Mouse (Mus musculus) stomach, embryonic 16.5 days (tissue): ENCODE data around the gene Cux1. TPM values are rescaled to one million over a fixed set of nuclear protein-coding genes. Genes with fewer than 3 reads are reported as not detected.
"Not testable (repeated sequence)": the region's sequence is repeated elsewhere in the genome, so short reads cannot be mapped to it uniquely, and the experiment has no call there.

Source experiments
- ATAC-seq: fragments of 200-750 bp; cut with Nextera tagmentation; 2 replicates; pipeline ENCODE4 v1.8.0; 2017; ENCODE audit warnings: moderate number of reproducible peaks, moderate TSS enrichment; ENCODE audit not compliant: insufficient read depth, low FRiP score
- H3K27ac ChIP-seq: fragments of 300-500 bp; sonication (generic); 2 replicates; pipeline ENCODE4 v1.5.1; 2014; ENCODE audit warnings: low read length
- H3K27me3 ChIP-seq: fragments of 300-500 bp; sonication (generic); 2 replicates; pipeline ENCODE4 v1.6.1; 2014; ENCODE audit warnings: low read length, control low read depth, mixed read lengths; ENCODE audit not compliant: control insufficient read depth, insufficient read depth
- H3K36me3 ChIP-seq: fragments of 300-500 bp; sonication (generic); 2 replicates; pipeline ENCODE4 v1.6.1; 2014; ENCODE audit warnings: low read length; ENCODE audit not compliant: control insufficient read depth, insufficient read depth
- H3K4me1 ChIP-seq: fragments of 300-500 bp; sonication (generic); 2 replicates; pipeline ENCODE4 v1.6.1; 2014; ENCODE audit warnings: low read length, control low read depth, mixed read lengths; ENCODE audit not compliant: control insufficient read depth, insufficient read depth
- H3K4me2 ChIP-seq: fragments of 300-500 bp; sonication (generic); 2 replicates; pipeline ENCODE4 v1.6.1; 2014; ENCODE audit warnings: low read depth, low read length, mixed read lengths
- H3K4me3 ChIP-seq: fragments of 300-500 bp; sonication (generic); replicated peaks from 2 replicates; pipeline ENCODE4 v1.5.1; 2014; ENCODE audit warnings: mild to moderate bottlenecking, low read length
- H3K9ac ChIP-seq: fragments of 300-500 bp; sonication (generic); 2 replicates; pipeline ENCODE4 v1.6.1; 2014; ENCODE audit warnings: low read length
- H3K9me3 ChIP-seq: fragments of 300-500 bp; sonication (generic); replicated peaks from 2 replicates; pipeline ENCODE4 v1.6.1; 2016; ENCODE audit warnings: low read length, control low read depth; ENCODE audit not compliant: control insufficient read depth
- WGBS: fragments of 180-500 bp; shearing (Covaris S2); extraction: QIAGEN DNeasy Blood & Tissue Kit; methylation state at CpG from one replicate; pipeline ENCODE4 v1.1.7; 2014; 5-methylcytosine and 5-hydroxymethylcytosine counted together
- polyA plus RNA-seq: library from polyadenylated mRNA; unstranded; fragments of >200 nt; fragmentation: Nextera tagmentation; extraction: Ambion mirVana; gene quantifications from 2 replicates; pipeline ENCODE4 v1.2.1, GENCODE M21; 2015

The Cux1 gene
- polyA plus RNA-seq, 1 experiment from 2014 or later: 77.7 TPM

DNA sequence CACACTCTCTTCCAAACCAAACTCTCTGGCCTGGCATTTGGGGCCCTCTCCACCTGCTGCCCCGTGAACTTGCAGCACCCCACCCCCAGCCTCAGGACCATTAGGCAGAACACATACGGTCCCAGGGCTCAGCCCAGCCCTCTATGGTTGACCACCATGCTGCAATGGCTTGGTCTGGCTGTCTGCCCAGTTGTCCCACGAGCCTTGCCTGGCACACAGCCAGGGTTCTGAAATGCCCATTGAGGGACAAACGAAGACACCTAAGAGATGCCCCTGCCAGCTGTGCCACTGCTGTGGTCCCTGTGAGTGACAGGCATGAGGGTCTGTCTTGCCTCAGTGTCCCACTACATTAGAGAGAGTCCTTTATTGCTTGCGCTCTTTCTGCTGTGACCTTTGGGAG, 351.3 kb downstream of the Cux1 start:
- Histone ChIP-seq H3K9ac (no peak overlapping the region), H3K36me3 (no peaks in the 10 kb centered on the region), H3K4me3 (no peak overlapping the region), H3K4me2 (no peak overlapping the region), H3K9me3 (no peaks in the 10 kb centered on the region), H3K27ac (no peak overlapping the region), H3K4me1 (no peaks in the 10 kb centered on the region), H3K27me3 (no peaks in the 10 kb centered on the region)
- no peak for ATAC-seq
- 74% methylated on average over 5 of the region's 5 CpGs for WGBS

- no peak overlapping the region for H3K9ac ChIP-seq
- no peak overlapping the region for H3K4me2 ChIP-seq
- no peaks in the 10 kb centered on the region for H3K4me1 ChIP-seq
- WGBS: 91% methylated on average over 3 of the region's 3 CpGs
- ATAC-seq: no peak
- H3K27ac ChIP-seq: no peak overlapping the region
- no peak overlapping the region for H3K4me3 ChIP-seq
- H3K36me3 ChIP-seq: no peaks in the 10 kb centered on the region
- no peaks in the 10 kb centered on the region for H3K27me3 ChIP-seq
- no peaks in the 10 kb centered on the region for H3K9me3 ChIP-seq
These were observed 352.1 kb downstream of the Cux1 start for GRCm38 (mm10) chr5:136215211-136215610.

GRCm38 (mm10) chr5:136213716-136214115, 353.6 kb downstream of the Cux1 start:
- H3K4me1 ChIP-seq: no peaks in the 10 kb centered on the region
- H3K9me3 ChIP-seq: no peaks in the 10 kb centered on the region
- no peak overlapping the region for H3K27ac ChIP-seq
- no peak overlapping the region for H3K9ac ChIP-seq
- no peak overlapping the region for H3K4me3 ChIP-seq
- H3K36me3 ChIP-seq: no peaks in the 10 kb centered on the region
- H3K27me3 ChIP-seq: no peaks in the 10 kb centered on the region
- 75% methylated on average over 5 of the region's 5 CpGs for WGBS
- H3K4me2 ChIP-seq: no peak overlapping the region
- no peak for ATAC-seq

DNA sequence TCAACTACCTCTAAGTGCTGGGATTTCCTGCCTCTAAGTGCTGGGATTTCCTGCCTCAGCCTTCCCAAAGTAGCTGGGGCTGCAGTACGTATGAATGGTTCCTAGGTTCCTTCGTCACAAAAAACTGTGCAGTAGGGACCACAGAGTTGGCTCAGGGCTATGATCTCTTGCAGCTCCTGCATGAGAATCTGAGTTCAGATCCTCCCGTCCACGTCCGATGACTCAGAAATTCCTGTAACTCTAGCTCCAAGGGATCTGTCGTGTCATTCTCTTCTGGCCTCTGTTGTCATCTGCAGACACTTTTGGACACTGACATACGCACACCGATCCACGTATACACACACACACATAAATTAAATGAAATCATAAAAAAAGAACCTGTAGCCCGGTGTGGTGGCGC, 354.6 kb downstream of the Cux1 start:
- Histone ChIP-seq H3K27me3 (no peaks in the 10 kb centered on the region), H3K36me3 (no peaks in the 10 kb centered on the region), H3K4me2 (no peak overlapping the region), H3K9me3 (no peaks in the 10 kb centered on the region), H3K4me3 (no peak overlapping the region), H3K27ac (no peak overlapping the region), H3K9ac (no peak overlapping the region), H3K4me1 (no peaks in the 10 kb centered on the region)
- WGBS: 92% methylated on average over 11 of the region's 11 CpGs
- no peak for ATAC-seq

DNA sequence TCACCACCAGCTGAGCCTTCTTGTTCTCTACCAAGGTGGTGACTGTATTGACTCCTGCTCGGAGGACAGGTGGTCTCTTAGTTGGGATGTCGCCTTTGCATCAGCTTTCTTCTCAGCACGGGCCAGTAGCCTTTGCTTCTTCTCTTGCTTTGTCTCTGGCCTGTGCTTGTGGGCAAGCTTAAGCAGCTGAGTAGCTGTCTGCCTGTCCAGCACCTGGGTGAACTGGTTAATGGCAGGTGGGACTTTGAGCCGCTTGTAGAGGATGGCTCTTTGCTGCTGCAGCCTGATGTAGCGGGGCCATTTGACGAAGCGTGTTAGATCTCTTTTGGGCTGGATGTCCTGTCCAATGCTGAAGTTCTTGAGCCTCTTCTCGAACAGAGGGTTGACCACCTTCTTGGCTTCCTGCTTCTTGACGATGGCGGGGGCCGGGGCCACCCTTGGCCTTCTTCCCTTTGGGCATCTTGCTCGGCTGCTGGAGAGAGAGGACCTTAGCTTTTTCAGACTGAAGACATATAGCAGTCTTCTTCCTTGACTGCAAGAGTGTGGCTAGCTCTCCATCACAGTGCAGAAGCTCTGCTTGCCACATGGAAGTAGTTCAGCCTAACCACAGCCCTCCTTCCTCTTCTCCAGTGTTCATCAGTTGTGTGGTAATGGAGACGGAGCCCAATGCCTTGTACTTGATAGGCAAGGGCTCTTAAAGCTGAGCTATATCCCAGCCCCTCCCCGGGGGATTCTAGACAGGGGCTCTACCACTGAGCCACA, 355.8 kb downstream of the Cux1 start:
- ATAC-seq, H3K36me3 ChIP-seq, H3K4me2 ChIP-seq, H3K4me3 ChIP-seq, H3K27ac ChIP-seq, H3K4me1 ChIP-seq, H3K9ac ChIP-seq, H3K9me3 ChIP-seq, H3K27me3 ChIP-seq: not testable (repeated sequence)
- WGBS: 85% methylated on average over 14 of the region's 14 CpGs

DNA sequence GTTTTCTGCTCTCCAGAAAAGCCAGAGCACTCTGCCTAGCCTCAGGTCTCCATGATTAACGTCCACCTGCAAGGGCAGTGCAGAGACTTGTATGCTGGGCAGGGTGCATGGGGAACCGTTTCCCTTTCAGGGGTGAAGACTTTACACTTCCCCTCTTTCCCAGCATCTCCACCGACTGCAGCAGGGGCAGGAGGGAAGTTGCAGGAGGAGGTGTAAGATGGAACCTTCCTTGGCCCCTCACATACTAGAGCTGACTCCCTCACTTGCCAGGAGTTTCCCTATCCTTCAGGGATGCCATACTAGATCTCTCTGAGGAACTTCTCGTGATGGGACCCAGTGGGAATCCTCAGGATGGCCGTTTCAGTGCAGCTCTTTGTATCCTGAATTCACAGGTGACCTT, 356.7 kb downstream of the Cux1 start:
- 72% methylated on average over 5 of the region's 5 CpGs for WGBS
- ATAC-seq: no peak

DNA sequence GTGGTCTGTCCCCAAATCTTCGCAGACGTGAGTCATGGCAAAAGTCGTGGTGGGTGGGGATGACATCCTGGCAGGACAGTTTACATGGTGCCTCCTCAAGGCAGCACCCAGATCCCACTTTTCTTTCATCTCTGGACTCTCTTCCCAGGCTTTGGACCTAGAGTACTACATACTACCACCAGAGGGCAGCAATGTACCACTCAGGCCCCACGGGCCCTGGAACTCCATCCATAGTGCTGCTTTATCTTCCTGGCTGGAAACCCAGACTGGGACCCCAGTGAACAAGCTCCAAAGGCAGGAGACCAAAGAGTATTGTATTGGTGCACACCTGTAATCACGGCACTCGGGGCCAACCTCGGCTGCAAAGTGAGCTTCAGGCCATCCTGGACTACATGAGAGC, 365.5 kb downstream of the Cux1 start:
- H3K4me3 ChIP-seq: no peak overlapping the region
- peaks cover 13% of the 10 kb centered on the region for H3K4me1 ChIP-seq
- H3K4me2 ChIP-seq: no peak overlapping the region
- no peaks in the 10 kb centered on the region for H3K9me3 ChIP-seq
- no peak overlapping the region for H3K27ac ChIP-seq
- no peaks in the 10 kb centered on the region for H3K27me3 ChIP-seq
- H3K9ac ChIP-seq: no peak overlapping the region
- ATAC-seq: 0 out of 2 replicates have a peak, but pooled peaks have one; percentile 30
- no peaks in the 10 kb centered on the region for H3K36me3 ChIP-seq
- 33% methylated on average over 7 of the region's 7 CpGs for WGBS

More for the DNA sequence above, 356.7 kb downstream of the Cux1 start:
- no peak overlapping the region for H3K4me2 ChIP-seq
- no peak overlapping the region for H3K4me3 ChIP-seq
- no peaks in the 10 kb centered on the region for H3K9me3 ChIP-seq
- H3K27me3 ChIP-seq: no peaks in the 10 kb centered on the region
- H3K9ac ChIP-seq: no peak overlapping the region
- no peaks in the 10 kb centered on the region for H3K36me3 ChIP-seq
- H3K27ac ChIP-seq: no peak overlapping the region
- no peaks in the 10 kb centered on the region for H3K4me1 ChIP-seq

GRCm38 (mm10) chr5:136199526-136199925, 367.8 kb downstream of the Cux1 start:
- Histone ChIP-seq H3K36me3 (peaks cover 12% of the 10 kb centered on the region), H3K27me3 (no peaks in the 10 kb centered on the region), H3K4me1 (peaks cover 13% of the 10 kb centered on the region), H3K4me2 (peak overlapping the region; percentile 57), H3K9ac (peak overlapping the region; percentile 93), H3K9me3 (no peaks in the 10 kb centered on the region), H3K27ac (peak overlapping the region; percentile 89; the same call in 1 of the 2 replicates), H3K4me3 (peak overlapping the region; percentile 97)
- 31% methylated on average over 11 of the region's 11 CpGs for whole genome bisulfite sequencing
- no peak for ATAC-seq

DNA sequence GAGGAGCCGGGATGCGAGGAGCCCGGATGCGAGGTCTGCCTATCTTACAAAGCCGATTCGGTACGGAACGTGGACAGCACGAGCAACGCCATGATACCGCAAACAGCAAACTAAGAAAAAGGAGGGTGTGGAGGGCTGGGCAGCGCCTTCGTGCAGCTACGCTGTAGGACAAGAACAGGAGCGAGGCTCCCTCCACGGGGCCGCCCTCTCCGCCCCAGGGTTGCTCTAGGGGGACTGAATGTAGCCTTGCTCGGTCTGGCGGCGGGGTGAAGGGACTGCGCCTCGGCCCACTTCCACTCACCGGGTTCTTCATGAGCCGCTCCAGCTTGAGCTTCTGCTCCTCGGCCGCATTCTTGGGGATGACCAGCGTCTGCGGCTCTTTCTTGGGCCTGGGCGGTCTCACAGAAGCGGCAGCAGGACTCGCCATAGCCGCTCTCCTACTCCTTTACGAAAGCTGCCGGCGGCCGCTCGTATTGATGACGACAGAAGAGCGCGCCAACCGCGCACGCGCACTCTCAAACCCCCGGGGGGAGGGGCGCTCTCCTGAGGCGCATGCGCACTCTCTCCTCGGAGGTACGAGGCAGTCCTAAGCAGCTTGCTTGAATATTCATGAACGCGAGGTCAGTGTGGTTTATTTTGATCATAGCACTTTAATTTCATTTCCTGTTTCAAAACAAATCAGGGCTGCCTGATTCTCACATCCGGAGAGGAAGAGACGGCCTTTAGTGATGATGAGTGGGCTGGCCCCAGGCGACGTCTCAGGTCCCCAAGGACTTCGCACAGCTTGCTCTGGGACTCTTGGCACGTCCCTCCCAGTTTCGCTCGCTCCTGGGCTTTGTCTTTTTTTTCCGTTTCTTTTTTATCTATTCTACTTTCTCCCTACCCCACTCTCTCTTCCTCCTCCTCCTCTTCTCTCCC, 368.6 kb downstream of the Cux1 start, which contains the start of gene Prkrip1:
TSS of gene Prkrip1 (minus strand) at position 490 of the 918 bp plus-strand sequence.
- H3K9me3 ChIP-seq: no peaks in the 10 kb centered on the region
- H3K4me1 ChIP-seq: peaks cover 13% of the 10 kb centered on the region
- H3K36me3 ChIP-seq: peaks cover 16% of the 10 kb centered on the region
- H3K9ac ChIP-seq: peak within 1 kb of the TSS; percentile 93
- H3K27ac ChIP-seq: peak within 1 kb of the TSS; percentile 89
- H3K4me2 ChIP-seq: peak within 1 kb of the TSS; percentile 93
- H3K27me3 ChIP-seq: no peaks in the 10 kb centered on the region
- WGBS: under 1% methylated on average over 62 of the region's 62 CpGs
- H3K4me3 ChIP-seq: peak within 1 kb of the TSS; percentile 97
- peak; percentile 92 for ATAC-seq
